Mouse (Mus musculus) olfactory bulb, adult 2 months (tissue): ENCODE results near the gene Tsnax.

Experiments
- CTCF ChIP-seq: fragments of 200-500 bp; IDR thresholded peaks from 2 replicates; pipeline ENCODE4 v1.5.1; 2012; ENCODE audit warnings: low read depth, mild to moderate bottlenecking, low read length, moderate library complexity; ENCODE audit not compliant: insufficient read depth
- POLR2A ChIP-seq: fragments of 200-500 bp; IDR thresholded peaks from 2 replicates; pipeline ENCODE4 v1.6.1; 2012; ENCODE audit warnings: mild to moderate bottlenecking, low read depth, low read length, moderate library complexity; ENCODE audit not compliant: insufficient read depth

- TF ChIP-seq CTCF (no peak), POLR2A (no peak)
Measured at GRCm38 (mm10) chr8:125031276-125031675, 18.5 kb downstream of the Tsnax start.
